Mouse (Mus musculus) leukemia stem cell, adult 10-12 weeks (primary cell): Measurements from ENCODE around the gene 1700009N14Rik. TPM values are rescaled to one million over a fixed set of nuclear protein-coding genes. Genes with fewer than 3 reads are reported as not detected.

Experiments
- polyA plus RNA-seq: library from polyadenylated mRNA; stranded (reverse); fragments of >175 nt; gene quantifications from 2 replicates; pipeline ENCODE4 v1.2.3, GENCODE M21; 2012; ENCODE audit warnings: low replicate concordance

Gene 1700009N14Rik
- 0.19 TPM in 1 of 2 replicates, not detected in the other for polyA plus RNA-seq

GRCm38 (mm10) chr4:39450069-39450468 lies at the start of gene 1700009N14Rik:
Gene 1700009N14Rik, plus strand, starts transcription at chr4:39450295.

